Mouse (Mus musculus) CH12.LX (cell line): Measurements from ENCODE around the gene Dscam. TPM values are rescaled to one million over a fixed set of nuclear protein-coding genes. Genes with fewer than 3 reads are reported as not detected.

Source experiments
- DNase-seq: peaks from one replicate; pipeline ENCODE4 v3.0.0-alpha.2; 2013; ENCODE audit errors: extremely low read depth
- H3K27ac ChIP-seq: 2 replicates; pipeline ENCODE4 v1.5.1; 2012; ENCODE audit warnings: low read depth, mild to moderate bottlenecking, control low read depth, moderate library complexity; ENCODE audit not compliant: insufficient read depth
- H3K27me3 ChIP-seq: replicated peaks from 2 replicates; pipeline ENCODE3; 2012; ENCODE audit warnings: inconsistent platforms
- H3K36me3 ChIP-seq, 2 experiments: replicated peaks in 1 of 2; 2 replicates each; pipeline versions ENCODE3 to v1.6.1; 2012; ENCODE audit warnings: inconsistent platforms in 1 of 2, low read length in 1 of 2, mild to moderate bottlenecking in 1 of 2, mixed read lengths in 1 of 2, moderate library complexity in 1 of 2; ENCODE audit not compliant: control insufficient read depth in 1 of 2, insufficient read depth in 1 of 2
- H3K4me1 ChIP-seq, 2 experiments: 2 replicates each; pipeline ENCODE4 v1.6.1; 2012; ENCODE audit warnings: inconsistent platforms in 1 of 2, moderate library complexity in 1 of 2; ENCODE audit not compliant: insufficient read depth in 2 of 2, control insufficient read depth in 1 of 2
- H3K4me2 ChIP-seq: 2 replicates; pipeline ENCODE4 v1.6.1; 2012; ENCODE audit warnings: low read depth, mild to moderate bottlenecking, control low read depth; ENCODE audit not compliant: poor library complexity, insufficient read depth, severe bottlenecking
- H3K4me3 ChIP-seq, 3 experiments: fragments of 150-350 bp in 1 of 3; sonication (generic) in 1 of 3; replicated peaks in 1 of 3; 2 replicates each; pipeline versions ENCODE3 to v1.5.1; 2011 to 2012; ENCODE audit warnings: low read depth in 2 of 3, low read length in 2 of 3, mild to moderate bottlenecking in 2 of 3, moderate library complexity in 2 of 3, control low read depth in 1 of 3, improper control_type of control experiment in 1 of 3, inconsistent platforms in 1 of 3, mixed read lengths in 1 of 3; ENCODE audit not compliant: poor library complexity in 1 of 3
- H3K79me2 ChIP-seq: replicated peaks from 2 replicates; pipeline ENCODE4 v1.6.1; 2012; ENCODE audit warnings: mild to moderate bottlenecking, moderate library complexity; ENCODE audit not compliant: control insufficient read depth, poor library complexity, insufficient read depth, severe bottlenecking; ENCODE audit errors: extremely low read depth
- H3K9ac ChIP-seq: 2 replicates; pipeline ENCODE4 v1.6.1; 2012; ENCODE audit warnings: low read depth, mild to moderate bottlenecking, control low read depth, moderate library complexity; ENCODE audit not compliant: insufficient read depth
- H3K9me3 ChIP-seq: replicated peaks from 2 replicates; pipeline ENCODE3; 2012; ENCODE audit warnings: low read length, inconsistent platforms, mixed read lengths
- BHLHE40 ChIP-seq: IDR thresholded peaks from 2 replicates; pipeline ENCODE4 v1.6.1; 2011; ENCODE audit warnings: mild to moderate bottlenecking, low read depth, low read length, improper control_type of control experiment
- CHD1 ChIP-seq: IDR thresholded peaks from 2 replicates; pipeline ENCODE4 v1.6.1; 2012; ENCODE audit warnings: low read depth, low read length, improper control_type of control experiment, inconsistent platforms
- CHD2 ChIP-seq: IDR thresholded peaks from 2 replicates; pipeline ENCODE4 v1.6.1; 2011; ENCODE audit warnings: low read length, improper control_type of control experiment
- CTCF ChIP-seq, 2 experiments: IDR thresholded peaks in 1 of 2; conservative IDR thresholded peaks in 1 of 2; 2 replicates each; pipeline ENCODE4 v1.5.1; 2011 to 2012; ENCODE audit warnings: low read depth in 2 of 2, low read length in 2 of 2, improper control_type of control experiment in 1 of 2, inconsistent platforms in 1 of 2, mild to moderate bottlenecking in 1 of 2, moderate library complexity in 1 of 2
- E2F4 ChIP-seq: IDR thresholded peaks from 2 replicates; pipeline ENCODE4 v1.6.1; 2011; ENCODE audit warnings: low read depth, low read length, improper control_type of control experiment; ENCODE audit not compliant: insufficient replicate concordance
- ETS1 ChIP-seq: conservative IDR thresholded peaks from 2 replicates; pipeline ENCODE4 v1.6.1; 2012; ENCODE audit warnings: low read depth, mild to moderate bottlenecking, inconsistent platforms, low read length, improper control_type of control experiment, moderate library complexity
- GABPA ChIP-seq: IDR thresholded peaks from 2 replicates; pipeline ENCODE4 v1.6.1; 2012; ENCODE audit warnings: low read depth, low read length, improper control_type of control experiment, inconsistent platforms; ENCODE audit not compliant: insufficient replicate concordance
- HCFC1 ChIP-seq: IDR thresholded peaks from 2 replicates; pipeline ENCODE4 v1.6.1; 2012; ENCODE audit warnings: low read depth, mild to moderate bottlenecking, inconsistent platforms, low read length, improper control_type of control experiment
- IRF4 ChIP-seq: IDR thresholded peaks from 2 replicates; pipeline ENCODE4 v1.6.1; 2014; ENCODE audit warnings: low read depth, mild to moderate bottlenecking, inconsistent platforms, low read length, improper control_type of control experiment
- JUN ChIP-seq: IDR thresholded peaks from 2 replicates; pipeline ENCODE4 v1.6.1; 2011; ENCODE audit warnings: low read depth, mild to moderate bottlenecking, low read length, improper control_type of control experiment, moderate library complexity; ENCODE audit not compliant: insufficient read depth
- JUND ChIP-seq: conservative IDR thresholded peaks from 2 replicates; pipeline ENCODE4 v1.6.1; 2011; ENCODE audit warnings: low read depth, low read length, improper control_type of control experiment
- KAT2A ChIP-seq: IDR thresholded peaks from 2 replicates; pipeline ENCODE4 v1.6.1; 2012; ENCODE audit warnings: low read length, improper control_type of control experiment, inconsistent platforms; ENCODE audit not compliant: insufficient replicate concordance
- MAX ChIP-seq: IDR thresholded peaks from 2 replicates; pipeline ENCODE4 v1.6.1; 2011; ENCODE audit warnings: low read length, improper control_type of control experiment
- MAZ ChIP-seq: IDR thresholded peaks from 2 replicates; pipeline ENCODE4 v1.6.1; 2012; ENCODE audit warnings: low read depth, mild to moderate bottlenecking, inconsistent platforms, low read length, improper control_type of control experiment, moderate library complexity
- MEF2A ChIP-seq: IDR thresholded peaks from 2 replicates; pipeline ENCODE4 v1.6.1; 2014; ENCODE audit warnings: low read depth, mild to moderate bottlenecking, inconsistent platforms, low read length, improper control_type of control experiment, borderline replicate concordance
- NELFE ChIP-seq: IDR thresholded peaks from 2 replicates; pipeline ENCODE4 v1.6.1; 2011; ENCODE audit warnings: low read depth, low read length, improper control_type of control experiment
- POLR2A ChIP-seq: IDR thresholded peaks from 2 replicates; pipeline ENCODE4 v1.6.1; 2011; ENCODE audit warnings: low read depth, mild to moderate bottlenecking, improper control_type of control experiment, low read length
- POLR2AphosphoS2 ChIP-seq: IDR thresholded peaks from 2 replicates; pipeline ENCODE4 v1.6.1; 2011; ENCODE audit warnings: low read depth, low read length, improper control_type of control experiment
- SIN3A ChIP-seq: IDR thresholded peaks from 2 replicates; pipeline ENCODE4 v1.6.1; 2012; ENCODE audit warnings: low read length, improper control_type of control experiment, inconsistent platforms
- SMC3 ChIP-seq: IDR thresholded peaks from 2 replicates; pipeline ENCODE4 v1.6.1; 2011; ENCODE audit warnings: low read depth, low read length, improper control_type of control experiment
- TBP ChIP-seq: conservative IDR thresholded peaks from 2 replicates; pipeline ENCODE4 v1.6.1; 2011; ENCODE audit warnings: low read depth, low read length, improper control_type of control experiment
- UBTF ChIP-seq: IDR thresholded peaks from 2 replicates; pipeline ENCODE4 v1.6.1; 2012; ENCODE audit warnings: low read depth, mild to moderate bottlenecking, inconsistent platforms, low read length, improper control_type of control experiment, moderate library complexity
- USF1 ChIP-seq: IDR thresholded peaks from 2 replicates; pipeline ENCODE4 v1.6.1; 2014; ENCODE audit warnings: low read depth, mild to moderate bottlenecking, inconsistent platforms, low read length, improper control_type of control experiment
- ZC3H11A ChIP-seq: IDR thresholded peaks from 2 replicates; pipeline ENCODE4 v1.6.1; 2012; ENCODE audit warnings: low read depth, mild to moderate bottlenecking, inconsistent platforms, low read length, improper control_type of control experiment
- ZKSCAN1 ChIP-seq: IDR thresholded peaks from 2 replicates; pipeline ENCODE4 v1.6.1; 2012; ENCODE audit warnings: low read depth, inconsistent platforms, low read length, improper control_type of control experiment, borderline replicate concordance
- ZMIZ1 ChIP-seq: IDR thresholded peaks from 2 replicates; pipeline ENCODE4 v1.6.1; 2012; ENCODE audit warnings: low read depth, mild to moderate bottlenecking, inconsistent platforms, low read length, improper control_type of control experiment
- dilution Hi-C: fragments of 300-500 bp; cut with MboI; formaldehyde crosslinking; loops from 2 replicates; pipeline ENCODE4 v1.14.3; 2020; ENCODE audit warnings: low sequenced_read_pairs; ENCODE audit not compliant: extremely low pct_unique_long_range_greater_than_20kb, extremely low pct_ligation_motif_present
- in situ Hi-C: fragments of 300-500 bp; cut with MboI; formaldehyde crosslinking; loops from 3 replicates; pipeline ENCODE4 v1.14.3; 2019; ENCODE audit warnings: low sequenced_read_pairs, low pct_ligation_motif_present, low pct_unique_long_range_greater_than_20kb, mixed read lengths
- polyA plus RNA-seq: library from polyadenylated mRNA; unstranded; fragments of >175 nt; gene quantifications from 2 replicates; pipeline ENCODE4 v1.2.1, GENCODE M21; 2012; ENCODE audit warnings: low read depth; ENCODE audit not compliant: insufficient read length
- total RNA-seq, 2 experiments: library from RNA; depleted of rRNA; stranded (reverse); fragments of 300-350 nt in 1 of 2; fragments of >200 nt in 1 of 2; gene quantifications; 2 replicates each; pipeline ENCODE4 v1.2.3; 2012 to 2014

Dscam gene
- total and polyA plus RNA-seq, 3 experiments, result under 0.01 to 0.39 (median 0.12) TPM

- in situ Hi-C loops, result no loop called here
Observed at GRCm38 (mm10) chr16:96740073-96741055, 430.2 kb downstream of the Dscam start.

GRCm38 (mm10) chr16:96736501-96736900 lies 434.1 kb downstream of the Dscam start:
- Histone ChIP-seq H3K4me3 (no peak overlapping the region), H3K4me1 (no peaks in the 10 kb centered on the region), H3K9me3 (peaks cover 6% of the 10 kb centered on the region), H3K9ac (no peak overlapping the region)
- TF ChIP-seq CHD1 (no peak), GABPA (no peak), KAT2A (no peak), POLR2AphosphoS2 (no peak), USF1 (no peak), IRF4 (no peak), CTCF (conservative IDR thresholded peaks at IDR 0.05 in 1 of 2, IDR thresholded peaks at IDR 0.05 in 1 of 2; ENCODE audit: low read depth in 2 of 2, low read length in 2 of 2) (no peak), MAZ (no peak), TBP (no peak), E2F4 (no peak), JUN (no peak), ZMIZ1 (no peak), ZC3H11A (no peak), NELFE (no peak)
- TF ChIP-seq, all 38 proteins: peak for 0
- Histone ChIP-seq H3K27ac (no peak overlapping the region), H3K36me3 (no peaks in the 10 kb centered on the region), H3K27me3 (no peaks in the 10 kb centered on the region), H3K79me2 (no peaks in the 10 kb centered on the region), H3K4me2 (no peak overlapping the region)
- in situ Hi-C loops (no loop called here), dilution Hi-C loops (no loop called here)
- DNase-seq, result no peak

More at GRCm38 (mm10) chr16:96740073-96741055, 430.2 kb downstream of the Dscam start:
- H3K27me3 ChIP-seq, result no peaks in the 10 kb centered on the region
- DNase-seq, result no peak
- TF ChIP-seq SMC3 (no peak), MAX (no peak), NELFE (no peak), GABPA (no peak), ZKSCAN1 (no peak), POLR2A (no peak), SIN3A (no peak), CHD2 (no peak), IRF4 (no peak), HCFC1 (no peak), BHLHE40 (no peak), JUND (no peak), UBTF (no peak), MAZ (no peak), JUN (no peak), ETS1 (no peak), ZMIZ1 (no peak), MEF2A (no peak)
- TF ChIP-seq, all 38 proteins: peak for 0
- H3K36me3 ChIP-seq, result no peaks in the 10 kb centered on the region
- H3K4me3 ChIP-seq, result no peak overlapping the region
- H3K9ac ChIP-seq, result no peak overlapping the region
- no peak overlapping the region for H3K27ac ChIP-seq
- dilution Hi-C loops, result no loop called here
- no peaks in the 10 kb centered on the region for H3K79me2 ChIP-seq
- H3K9me3 ChIP-seq, result peaks cover 6% of the 10 kb centered on the region
- H3K4me2 ChIP-seq, result no peak overlapping the region
- peaks cover 0 to 8% of the 10 kb centered on the region in 2 experiments; a peak in 2 of 4 replicates for H3K4me1 ChIP-seq
